Mouse (Mus musculus) B cell, adult 67 days (primary cell): ENCODE results near the gene AK157302. TPM values are rescaled to one million over a fixed set of nuclear protein-coding genes. Genes with fewer than 3 reads are reported as not detected.

ENCODE experiments used
- total RNA-seq, 2 experiments: library from RNA; stranded (reverse); gene quantifications; 4 replicates each; pipeline ENCODE4 v1.2.4; 2023

Gene AK157302
- 1 to 10 TPM; 4.8 to 5.0 TPM for total RNA-seq

DNA sequence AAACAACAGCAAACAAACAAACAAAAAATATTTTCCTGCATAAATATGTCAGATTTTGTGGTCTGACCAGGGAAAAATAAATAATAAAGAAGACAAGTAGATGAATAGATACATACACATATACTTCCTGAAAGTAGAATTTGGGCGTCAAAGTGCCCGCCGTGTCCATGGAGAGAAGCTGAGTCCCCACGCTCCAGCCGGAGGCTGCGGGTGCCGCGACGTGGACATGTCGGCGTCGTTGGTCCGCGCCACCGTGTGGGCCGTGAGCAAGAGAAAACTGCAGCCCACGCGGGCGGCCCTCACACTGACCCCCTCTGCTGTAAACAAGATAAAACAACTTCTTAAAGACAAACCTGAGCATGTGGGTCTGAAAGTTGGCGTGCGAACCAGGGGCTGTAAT is at the start of gene AK157302:
TSS of gene AK157302 (plus strand) at position 144 of the 400 bp plus-strand sequence.

DNA sequence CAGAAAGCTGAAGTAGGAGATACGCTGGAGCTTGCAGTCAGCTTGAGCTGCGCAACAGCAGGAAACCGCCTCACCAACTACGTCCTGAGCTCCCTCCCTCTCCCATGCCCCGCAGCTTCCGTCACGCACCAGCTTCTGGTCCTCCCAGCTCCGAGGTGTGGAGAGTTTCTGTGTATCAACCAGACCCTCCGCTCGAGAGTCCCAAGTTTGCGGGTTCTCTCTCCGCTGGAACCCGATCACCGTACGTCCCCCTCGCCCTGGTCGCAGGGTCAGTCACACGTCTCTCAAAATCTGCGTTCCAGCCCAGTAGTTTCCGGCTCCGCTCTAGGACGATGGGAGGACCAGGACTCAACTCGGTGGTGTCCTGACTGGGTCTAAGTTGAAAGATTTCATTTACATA is 41.6 kb upstream of the AK157302 start, which contains the start of gene Zscan26:
TSS of gene Zscan26 (minus strand) at position 282 of the 400 bp plus-strand sequence.

DNA sequence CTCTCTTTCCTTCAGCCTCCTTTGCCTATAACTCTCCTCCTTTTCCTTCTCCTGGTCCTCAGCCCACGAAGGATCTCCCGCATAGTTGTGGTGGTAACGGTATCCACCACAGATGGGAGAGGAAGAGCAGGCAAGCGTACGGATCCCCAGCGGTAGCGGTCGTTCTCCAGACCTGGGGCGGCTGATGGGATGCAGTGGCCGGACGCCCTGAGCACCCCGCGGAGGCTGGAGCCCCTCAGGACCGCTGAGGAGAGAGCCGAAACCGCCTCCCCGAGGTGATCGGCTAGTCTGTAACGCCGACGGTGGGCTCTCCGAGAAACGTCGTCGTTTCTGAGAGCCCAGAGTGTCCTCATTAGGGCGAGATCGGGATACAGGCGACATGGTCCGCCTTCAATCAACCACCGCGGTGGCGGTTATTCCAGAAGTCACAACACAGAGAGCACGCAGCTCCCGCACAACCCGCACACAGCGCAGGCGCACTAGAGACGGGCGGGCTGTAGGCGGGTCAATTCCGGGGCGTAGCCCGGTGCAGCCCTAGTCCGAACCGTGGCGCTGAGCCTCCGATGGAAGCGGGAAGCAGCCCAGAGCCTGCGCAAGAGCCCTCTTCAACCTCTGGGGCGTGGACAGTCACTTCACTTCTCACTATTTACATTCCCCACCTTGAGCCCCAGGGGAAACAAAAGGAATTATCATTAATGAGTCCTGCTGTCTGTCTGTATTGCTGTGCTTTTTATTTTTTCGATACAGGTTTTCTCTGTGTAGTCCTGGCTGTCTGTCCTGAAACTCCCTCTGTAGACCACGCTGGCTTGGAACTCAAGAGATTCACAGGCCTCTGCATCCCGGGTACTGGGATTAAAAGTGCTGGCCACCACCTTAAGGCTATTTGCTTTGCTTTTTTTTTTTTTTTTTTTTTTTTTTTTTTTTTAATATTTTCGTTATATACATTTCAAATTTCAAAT is 26.7 kb upstream of the AK157302 start, which contains the start of gene Nkapl:
TSS of gene Nkapl (minus strand) at position 449 of the 959 bp plus-strand sequence.

DNA sequence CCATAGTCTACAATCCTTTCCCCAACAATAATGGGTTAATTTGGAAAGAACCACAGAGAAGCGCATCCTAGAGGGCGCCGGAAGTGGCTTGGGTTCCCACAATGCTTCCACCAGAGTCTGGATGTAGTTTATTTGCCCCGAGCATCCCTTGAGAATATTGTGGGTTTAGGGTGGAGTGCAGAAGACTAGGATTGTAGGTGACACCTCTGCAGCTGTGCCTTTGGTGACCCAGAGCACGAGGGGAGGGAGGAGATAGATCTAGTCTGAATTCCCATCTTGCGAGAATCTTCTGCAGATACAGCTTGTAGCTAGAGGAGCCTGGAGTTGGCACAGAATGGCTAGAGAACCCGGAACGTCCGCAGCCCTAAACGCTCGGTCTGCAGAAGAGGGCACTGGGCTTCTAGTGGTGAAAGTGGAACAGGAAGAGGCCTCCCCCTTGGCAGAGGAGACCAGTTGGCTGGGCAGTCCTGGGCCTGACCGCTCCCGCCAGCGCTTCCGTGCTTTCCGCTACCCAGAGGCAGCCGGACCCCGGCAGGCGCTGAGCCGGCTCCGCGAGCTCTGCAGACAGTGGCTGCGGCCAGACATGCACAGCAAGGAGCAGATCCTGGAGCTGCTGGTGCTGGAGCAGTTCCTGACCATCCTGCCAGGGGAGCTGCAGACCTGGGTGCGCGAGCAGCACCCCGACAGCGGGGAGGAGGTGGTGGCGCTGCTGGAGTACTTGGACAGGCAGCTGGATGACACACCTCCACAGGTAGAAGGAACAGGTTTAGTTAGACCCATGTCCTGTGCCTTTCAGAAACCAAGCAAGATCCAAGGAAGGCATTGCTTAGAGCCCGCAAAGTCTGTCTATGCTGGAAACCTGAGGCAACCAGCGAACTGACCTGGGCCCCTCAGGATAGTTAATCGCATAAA is 16.0 kb upstream of the AK157302 start, which contains the start of the genes Zkscan4 and Gm10065:
TSS of gene Zkscan4 (plus strand) at position 149 of the 912 bp plus-strand sequence.
TSS of gene Gm10065 (minus strand) at position 683 of the 912 bp plus-strand sequence.

DNA sequence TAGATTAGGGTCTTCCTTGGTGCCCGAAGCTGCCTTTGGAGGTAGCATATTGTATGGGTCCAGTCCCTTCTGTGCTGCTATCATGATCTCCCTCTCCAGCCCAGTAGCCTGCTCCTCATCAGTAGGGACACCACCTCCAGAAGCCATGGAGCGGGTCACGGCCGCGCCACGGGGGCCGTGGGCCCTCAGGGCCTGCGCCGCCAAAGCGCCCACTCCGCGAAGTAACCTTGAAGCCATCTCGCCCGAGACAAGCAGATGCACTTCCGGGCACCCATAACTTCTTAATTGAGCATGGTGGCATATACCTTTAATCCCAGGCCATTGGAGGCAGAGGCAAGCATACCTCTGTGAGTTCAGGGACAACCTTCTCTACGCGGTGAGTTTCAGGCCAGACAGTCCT is 6.2 kb downstream of the AK157302 start, which contains the start of gene Gm11273:
TSS of gene Gm11273 (minus strand) at position 237 of the 400 bp plus-strand sequence.

DNA sequence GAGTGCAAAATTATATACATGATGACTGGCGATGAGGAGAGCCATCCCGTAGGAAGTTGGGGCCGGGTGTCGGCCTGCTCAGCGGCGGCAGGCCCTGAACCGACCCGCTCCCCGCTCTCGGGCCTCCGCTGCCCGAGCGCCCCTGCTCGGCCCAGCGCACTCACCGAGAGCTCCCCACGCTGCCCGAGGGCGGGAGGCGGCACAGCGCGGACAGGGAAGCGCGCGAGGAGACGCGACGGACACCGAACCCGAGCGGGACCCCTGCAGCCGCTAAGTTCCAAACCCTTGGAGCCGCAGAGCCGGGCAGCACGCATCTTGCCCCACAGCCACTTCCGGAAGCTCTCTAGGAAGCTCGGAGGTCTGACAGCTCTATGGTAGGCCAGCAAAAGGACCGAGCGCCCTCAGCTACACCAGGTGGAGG is 35.8 kb downstream of the AK157302 start, which contains the start of gene Zkscan8:
TSS of gene Zkscan8 (minus strand) at position 340 of the 421 bp plus-strand sequence.

DNA sequence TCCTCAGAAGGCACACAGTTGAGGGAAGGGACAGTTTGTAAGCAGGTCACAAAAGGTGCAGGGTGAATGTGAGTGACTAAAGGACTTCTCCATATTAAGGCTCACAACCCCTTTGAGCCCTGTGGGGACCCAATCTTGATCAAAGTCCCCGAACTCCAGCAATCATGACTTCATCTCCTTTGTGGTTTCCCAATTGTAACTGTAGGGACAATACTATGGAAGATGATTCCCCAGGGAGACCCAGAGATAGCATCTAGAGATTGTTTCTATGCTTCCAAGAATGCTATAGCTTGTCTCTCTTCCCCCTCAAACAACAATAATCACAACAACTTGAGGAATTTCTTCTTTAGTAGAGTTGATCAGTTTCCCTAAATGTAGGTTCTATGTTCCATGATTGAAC is 47.7 kb downstream of the AK157302 start, which contains the start of gene Olfr1366:
TSS of gene Olfr1366 (minus strand) at position 101 of the 400 bp plus-strand sequence.

Other genes with a start within 250 kb of the AK157302 start
- gene Gpx5, start 202.5 kb upstream of the AK157302 start, total RNA-seq = not detected
- not detected for gene Gpx6, start 183.1 kb upstream of the AK157302 start, total RNA-seq
- gene Olfr1367, start 148.3 kb upstream of the AK157302 start, total RNA-seq = not detected
- gene Zscan12, start 132.4 kb upstream of the AK157302 start, total RNA-seq = 1 to 10 TPM; 3.2 to 3.6 TPM
- gene Zkscan3, start 92.5 kb upstream of the AK157302 start, total RNA-seq = 10 to 100 TPM; 66.9 to 70.3 TPM
- gene Pgbd1, start 54.2 kb upstream of the AK157302 start, total RNA-seq = under 1 TPM in 1 of 2 experiments, not detected in 1; 0.38 TPM
- 10 to 100 TPM; 44.5 to 50.7 TPM for gene Zscan26, start 41.5 kb upstream of the AK157302 start, total RNA-seq
- gene Nkapl, start 26.7 kb upstream of the AK157302 start, total RNA-seq = not detected
- gene Zkscan4, start 16.3 kb upstream of the AK157302 start, total RNA-seq = not detected
- gene Gm10065, start 15.8 kb upstream of the AK157302 start, total RNA-seq = not detected
- gene Gm11273, start 6.2 kb downstream of the AK157302 start, total RNA-seq = 10 to 100 TPM; 11.7 to 12.4 TPM
- 10 to 100 TPM; 12.2 to 23.2 TPM for gene Zkscan8, start 35.9 kb downstream of the AK157302 start, total RNA-seq
- gene Olfr1366, start 47.6 kb downstream of the AK157302 start, total RNA-seq = not detected
- gene Olfr1535, start 64.7 kb downstream of the AK157302 start, total RNA-seq = not detected
- not detected for gene Olfr1364, start 86.5 kb downstream of the AK157302 start, total RNA-seq
- gene Olfr1362, start 118.8 kb downstream of the AK157302 start, total RNA-seq = not detected
- not detected for gene Olfr11, start 147.3 kb downstream of the AK157302 start, total RNA-seq
- gene Olfr1361, start 168.2 kb downstream of the AK157302 start, total RNA-seq = not detected
- not detected for gene Olfr1360, start 182.2 kb downstream of the AK157302 start, total RNA-seq
- not detected for gene Olfr1359, start 202.9 kb downstream of the AK157302 start, total RNA-seq
- gene Hist1h2bl, start 220.9 kb downstream of the AK157302 start, total RNA-seq = 100 to 1,000 TPM; 101 to 113 TPM
- gene Hist1h2ai, start 221.2 kb downstream of the AK157302 start, total RNA-seq = 100 to 1,000 TPM; 114 to 126 TPM
- gene Hist1h3h, start 222.4 kb downstream of the AK157302 start, total RNA-seq = 100 to 1,000 TPM; 156 to 168 TPM
- gene Hist1h2bm, start 226.8 kb downstream of the AK157302 start, total RNA-seq = 10 to 100 TPM in 1 of 2 experiments, 1 to 10 TPM in 1; 7.6 to 10.7 TPM
- 10 to 100 TPM; 18.4 to 18.5 TPM for gene Hist1h4j, start 239.8 kb downstream of the AK157302 start, total RNA-seq